Mouse (Mus musculus) natural killer cell, adult 2 months (primary cell): ENCODE measurements around the gene Hopx.

Experiments
- DNase-seq, 2 experiments: peaks; one replicate each; pipeline ENCODE4 v3.0.0; 2022; ENCODE audit warnings: low spot score in 2 of 2

Hopx gene

GRCm38 (mm10) chr5:77132457-77133135 lies 17.7 kb upstream of the Hopx start:
- DNase-seq = no peak

DNA sequence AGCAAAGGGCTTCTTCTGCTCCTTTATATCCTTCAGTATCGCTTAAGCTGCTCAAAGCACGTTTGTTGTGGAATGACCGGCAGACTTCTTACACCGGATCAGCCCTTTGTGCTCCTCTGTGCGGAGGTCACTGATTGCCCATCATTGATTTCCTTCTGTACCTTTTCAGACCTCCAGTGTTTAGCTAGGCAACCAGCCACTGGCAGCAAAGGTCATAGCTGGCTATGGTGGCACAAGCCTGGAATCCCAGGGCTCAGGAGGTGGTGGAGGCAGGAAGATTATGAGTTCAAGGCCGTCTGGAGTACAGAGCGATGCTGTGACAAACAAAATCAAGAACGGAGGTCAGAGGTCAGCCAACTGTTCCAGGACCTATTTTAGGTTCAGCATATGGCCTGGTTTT lies 17.0 kb upstream of the Hopx start:
- DNase-seq = no peak

GRCm38 (mm10) chr5:77130310-77131020 lies 15.5 kb upstream of the Hopx start:
- no peak for DNase-seq

GRCm38 (mm10) chr5:77129907-77130306 lies 15.0 kb upstream of the Hopx start:
- DNase-seq = no peak

GRCm38 (mm10) chr5:77128854-77129253 lies 13.9 kb upstream of the Hopx start:
- no peak for DNase-seq

DNA sequence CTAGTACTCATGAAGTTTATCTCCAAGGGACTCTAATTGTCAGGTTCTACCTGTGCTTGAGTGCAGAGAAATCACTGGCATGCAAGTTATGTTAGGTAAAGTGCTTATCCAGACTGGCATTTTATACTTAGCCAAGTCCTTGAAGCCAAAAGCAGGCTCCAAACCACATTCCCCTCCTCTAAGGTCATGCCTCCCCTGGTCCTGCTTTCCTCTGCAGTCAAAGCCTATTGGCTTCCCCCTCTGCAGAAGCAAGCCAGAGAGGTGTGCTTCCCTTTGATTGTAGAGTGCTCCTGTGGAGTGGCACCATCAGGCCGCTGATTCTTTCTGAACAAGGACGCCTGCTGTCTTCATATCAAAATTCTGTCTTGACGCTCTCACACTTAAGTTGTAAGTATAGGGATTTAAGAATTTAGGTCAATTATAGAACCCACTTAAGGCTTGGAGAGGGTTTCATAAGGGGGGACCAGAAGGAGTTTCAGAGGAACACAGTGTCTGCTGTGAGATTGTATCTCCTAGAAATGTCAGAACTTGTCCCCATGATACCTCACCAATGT lies 11.6 kb upstream of the Hopx start:
- no peak for DNase-seq

- no peak for DNase-seq
Observed at GRCm38 (mm10) chr5:77124817-77125283, 9.9 kb upstream of the Hopx start.

DNA sequence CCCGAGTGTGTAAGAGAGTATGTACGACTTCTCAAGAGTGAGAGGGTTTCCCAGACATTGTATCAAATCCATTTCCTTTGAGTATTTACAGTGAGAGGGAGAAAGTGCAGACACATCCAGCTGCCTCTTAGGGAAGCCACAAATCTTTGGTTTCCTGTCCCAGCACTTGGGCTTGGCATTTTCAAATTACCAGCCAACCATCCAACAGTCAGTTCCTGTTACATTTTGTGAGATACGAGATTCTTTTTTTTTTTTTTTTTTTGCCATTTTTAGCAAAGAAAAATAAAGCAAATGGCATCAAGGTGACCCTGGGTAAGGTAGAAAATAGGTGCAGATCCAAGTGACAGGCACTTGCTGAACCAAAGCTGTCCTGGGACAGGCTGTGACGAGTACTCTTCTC lies 9.2 kb upstream of the Hopx start:
- no peak for DNase-seq

DNA sequence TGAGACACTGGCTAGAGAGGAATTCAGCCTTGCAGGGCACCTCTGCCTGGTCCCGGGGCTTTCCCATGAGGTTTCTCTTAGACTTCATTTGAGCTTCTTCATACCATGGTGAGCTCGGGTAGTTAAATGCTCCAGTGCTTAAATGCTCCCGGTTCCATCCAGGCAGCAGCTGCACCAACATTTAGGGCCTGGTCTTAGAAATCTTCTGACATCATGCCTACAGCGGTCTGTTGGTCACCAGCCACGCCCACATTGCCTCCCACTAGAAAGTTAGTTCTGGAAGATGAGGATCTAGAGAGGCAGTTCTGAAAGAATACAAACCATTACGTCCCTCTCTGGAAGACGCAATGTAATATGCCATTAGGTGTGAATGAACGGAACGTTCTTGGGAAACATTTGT lies 8.7 kb upstream of the Hopx start:
- no peak for DNase-seq

DNA sequence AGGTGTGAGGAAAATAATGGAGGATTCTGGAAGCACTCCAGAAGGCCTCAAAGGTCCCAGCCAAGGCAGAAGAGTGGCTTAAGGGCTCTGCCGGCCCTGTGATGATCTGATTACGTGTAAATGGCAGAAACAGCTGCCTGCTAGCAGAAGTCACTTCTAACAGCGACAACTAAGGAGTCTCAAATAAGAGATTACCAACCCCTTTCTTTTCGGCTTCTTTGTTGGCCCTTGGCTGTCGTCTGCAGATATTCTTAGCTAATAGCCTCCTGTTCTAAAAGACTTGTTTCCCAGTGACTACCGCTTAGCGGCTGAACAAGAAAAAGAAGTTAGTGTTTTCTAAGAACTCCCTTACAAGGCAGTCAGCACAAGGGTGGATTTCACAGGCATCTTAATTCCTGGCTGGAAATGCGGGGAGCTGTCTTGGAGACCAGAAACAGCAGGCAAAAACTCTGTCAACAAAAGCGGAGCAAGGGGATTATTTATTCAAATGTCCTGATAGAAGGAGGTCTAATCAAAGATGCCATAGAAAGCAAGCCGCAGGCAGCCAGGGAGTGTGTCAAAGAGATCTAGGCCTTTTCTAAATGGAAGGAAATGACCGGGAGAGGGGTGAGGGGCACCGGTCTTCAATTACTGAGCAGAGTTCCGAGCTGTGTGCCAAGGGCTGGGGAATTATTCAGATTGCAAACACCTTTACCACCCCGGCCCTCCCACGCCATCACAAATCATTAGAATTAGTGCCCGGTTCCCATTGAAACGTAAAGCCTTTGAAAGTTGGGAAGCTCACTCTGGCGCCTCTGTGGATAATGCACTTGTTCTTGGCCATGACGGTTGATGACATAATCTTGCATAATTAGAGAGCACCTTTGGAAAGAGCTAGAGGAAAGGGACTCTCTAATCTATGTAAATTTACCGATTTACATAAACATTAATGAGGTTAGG lies 7.6 kb upstream of the Hopx start:
- no peak for DNase-seq

DNA sequence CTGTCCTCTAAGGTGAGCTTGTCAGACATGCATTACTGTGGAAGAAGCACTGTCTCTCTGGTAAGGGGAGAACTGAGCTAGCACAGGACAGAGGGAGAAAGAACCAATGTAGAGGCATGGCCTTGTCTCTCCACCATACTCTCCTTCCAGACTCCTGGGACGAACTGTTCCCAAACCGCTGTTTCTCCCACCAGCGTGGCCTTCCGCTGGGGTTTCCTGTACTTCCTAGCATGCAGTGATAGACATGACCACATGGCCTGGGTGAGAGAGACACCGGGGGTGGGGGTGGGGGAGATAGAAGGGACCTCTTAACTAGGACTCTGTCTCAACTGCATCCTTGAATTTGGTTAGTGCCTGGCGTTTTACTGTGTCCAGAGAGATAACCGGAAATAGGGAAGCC lies 5.8 kb upstream of the Hopx start:
- no peak for DNase-seq

GRCm38 (mm10) chr5:77119475-77120422 lies 4.8 kb upstream of the Hopx start:
- DNase-seq = no peak

GRCm38 (mm10) chr5:77115732-77116131 lies 811 bp upstream of the Hopx start:
- DNase-seq = no peak

GRCm38 (mm10) chr5:77113773-77114172 lies 1.1 kb downstream of the Hopx start:
- no peak for DNase-seq

- DNase-seq = no peak
Observed at GRCm38 (mm10) chr5:77112066-77112465, 2.9 kb downstream of the Hopx start.

DNA sequence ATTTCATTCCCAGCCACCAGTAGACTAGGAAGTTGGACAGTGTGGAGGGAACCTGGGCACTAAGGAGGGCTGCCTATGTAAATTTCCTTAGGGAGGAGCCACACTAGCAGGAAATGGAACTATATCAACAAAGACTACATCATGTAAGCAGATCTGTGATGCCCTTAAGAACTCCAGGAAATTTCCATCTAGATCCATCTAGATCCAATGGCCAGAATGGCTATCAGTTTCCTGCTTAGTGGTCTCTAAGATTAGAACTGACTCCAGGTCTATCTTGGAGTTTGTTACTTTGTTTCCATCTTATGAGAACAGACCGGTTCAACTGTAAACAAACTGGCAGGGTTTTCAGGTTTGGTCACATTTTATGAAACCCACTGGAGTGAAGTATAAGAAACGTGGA lies 5.1 kb downstream of the Hopx start:
- no peak for DNase-seq

DNA sequence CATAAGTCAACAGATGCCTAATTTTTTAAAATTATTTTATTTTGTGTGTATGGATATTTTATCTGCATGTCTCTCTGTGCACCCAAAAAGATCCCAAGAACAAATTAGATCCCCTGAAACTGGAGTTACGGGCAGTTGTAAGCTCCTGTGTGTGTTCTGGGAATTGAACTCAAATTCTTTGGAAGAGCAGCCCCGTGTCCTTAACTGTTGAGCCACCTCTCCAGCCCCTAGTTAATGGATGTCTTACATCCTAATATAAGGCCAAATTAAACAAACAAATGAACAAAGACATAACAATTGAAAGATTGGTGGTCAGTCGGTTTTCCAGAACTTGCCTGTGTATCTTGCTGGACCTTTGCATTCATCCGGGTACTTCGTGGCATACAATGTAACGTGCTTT lies 6.1 kb downstream of the Hopx start:
- no peak for DNase-seq

DNA sequence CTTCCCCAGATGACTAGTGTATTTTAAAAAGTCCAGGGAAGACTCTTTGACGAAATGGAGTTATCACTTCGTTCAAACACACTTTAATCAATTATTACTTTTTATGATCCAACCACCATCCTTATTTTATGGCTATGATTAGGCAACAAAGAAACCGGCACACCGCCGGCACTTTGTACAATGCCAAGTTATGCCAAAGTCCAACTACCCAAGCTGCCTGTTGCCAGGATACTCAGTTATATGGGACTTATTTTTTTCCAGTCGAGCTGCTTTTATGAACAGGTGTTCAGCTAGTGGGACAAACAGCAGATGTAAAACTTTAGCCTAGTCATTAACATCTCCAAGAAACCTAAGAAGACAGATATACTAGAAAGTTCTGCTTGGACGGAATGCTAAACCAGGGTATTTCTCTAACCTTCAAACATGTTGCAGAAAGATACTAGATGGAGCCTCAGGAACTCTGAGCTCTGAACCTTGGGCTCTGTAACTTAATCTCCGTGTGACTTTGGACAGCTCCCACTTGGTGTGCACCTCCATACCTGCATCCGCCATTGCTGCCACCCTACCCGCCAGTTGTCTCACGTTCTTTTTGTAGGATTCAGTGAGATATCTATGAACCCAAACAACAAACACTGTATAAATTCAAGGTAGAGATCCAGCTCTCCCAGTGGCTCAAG lies 7.6 kb downstream of the Hopx start:
- no peak for DNase-seq

- no peak for DNase-seq
Observed at GRCm38 (mm10) chr5:77102522-77103365, 12.2 kb downstream of the Hopx start.
